In the genomic region with DNA sequence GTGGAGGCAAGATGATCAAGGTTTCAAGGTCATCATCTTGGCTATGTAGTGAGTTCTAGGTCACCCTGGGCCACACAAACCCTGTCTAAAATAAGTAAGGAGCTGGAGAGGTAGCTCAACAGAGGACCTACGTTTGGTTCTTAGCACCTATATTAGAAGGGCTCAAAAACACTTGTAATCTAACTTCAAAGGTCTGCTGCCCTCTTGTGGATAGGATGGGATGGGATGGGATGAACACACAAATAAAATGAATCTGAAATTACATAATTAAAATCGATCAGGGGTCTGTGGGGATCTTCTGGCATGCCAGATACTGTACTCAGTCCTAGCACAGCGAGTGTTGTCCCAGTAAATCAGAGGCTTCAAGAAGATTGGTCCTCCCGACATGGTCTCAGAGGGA, we compare ENCODE assay signal across 1 mouse cellular context.
TF ChIP-seq lines count a peak whose summit lies in the region.

No protein-coding gene starts in this region.

TF ChIP-seq in MEL, 35 proteins besides CTCF, POLR2A, EP300 and RAD21 (continued from another document):
- no peak for TF ChIP-seq RCOR1 (IDR thresholded peaks at IDR 0.05; ENCODE audit: low read depth, low read length)
- no peak for TF ChIP-seq MAX (IDR thresholded peaks at IDR 0.05; ENCODE audit: low read length)
- peak; percentile 59 for TF ChIP-seq SMC3 (IDR thresholded peaks at IDR 0.05; ENCODE audit: low read depth, low read length)
TF ChIP-seq in MEL: peak in this region for 1.
